Mouse (Mus musculus) heart, adult 18-20 months (tissue): ENCODE measurements around the gene Mamdc2. TPM values are rescaled to one million over a fixed set of nuclear protein-coding genes. Genes with fewer than 3 reads are reported as not detected.

ENCODE experiments used
- DNase-seq, 2 experiments: peaks; one replicate each; pipeline ENCODE4 v3.0.0; 2021 to 2022; ENCODE audit warnings: mixed read lengths in 1 of 2
- total RNA-seq, 2 experiments: library from RNA; stranded (reverse); gene quantifications; 2 replicates each; pipeline ENCODE4 v1.2.3; 2021

Gene Mamdc2
- total RNA-seq, 2 experiments from 2014 or later = 2.1 to 2.2 TPM

GRCm38 (mm10) chr19:23357253-23357652, 91.0 kb downstream of the Mamdc2 start:
- no peak for DNase-seq

- DNase-seq = peak in 1 of 2 experiments; percentile 22
Observed at GRCm38 (mm10) chr19:23354738-23355137, 93.5 kb downstream of the Mamdc2 start.

- peak; percentile 71 to 82 for DNase-seq
Observed at GRCm38 (mm10) chr19:23353881-23354401, 94.3 kb downstream of the Mamdc2 start.

- peak; percentile 22 to 33 for DNase-seq
Observed at GRCm38 (mm10) chr19:23353161-23353560, 95.1 kb downstream of the Mamdc2 start.

GRCm38 (mm10) chr19:23351808-23352491, 96.3 kb downstream of the Mamdc2 start:
- peak; percentile 55 to 64 for DNase-seq

GRCm38 (mm10) chr19:23349930-23350329, 98.3 kb downstream of the Mamdc2 start:
- no peak for DNase-seq

- DNase-seq = no peak
Observed at GRCm38 (mm10) chr19:23342782-23343181, 105.5 kb downstream of the Mamdc2 start.

- no peak for DNase-seq
Observed at GRCm38 (mm10) chr19:23332883-23333282, 115.4 kb downstream of the Mamdc2 start.

- no peak for DNase-seq
Observed at GRCm38 (mm10) chr19:23330842-23331241, 117.4 kb downstream of the Mamdc2 start.

GRCm38 (mm10) chr19:23329346-23329745, 118.9 kb downstream of the Mamdc2 start:
- no peak for DNase-seq

- DNase-seq = no peak
Observed at GRCm38 (mm10) chr19:23327056-23327640, 121.1 kb downstream of the Mamdc2 start.

- peak in 1 of 2 experiments; percentile 27 for DNase-seq
Observed at GRCm38 (mm10) chr19:23323107-23323506, 125.1 kb downstream of the Mamdc2 start.

GRCm38 (mm10) chr19:23317989-23318358, 130.3 kb downstream of the Mamdc2 start:
- no peak for DNase-seq

- DNase-seq = no peak
Observed at GRCm38 (mm10) chr19:23317295-23317988, 130.8 kb downstream of the Mamdc2 start.

GRCm38 (mm10) chr19:23316851-23317250, 131.4 kb downstream of the Mamdc2 start:
- no peak for DNase-seq

GRCm38 (mm10) chr19:23309979-23310378, 138.3 kb downstream of the Mamdc2 start:
- no peak for DNase-seq

GRCm38 (mm10) chr19:23306671-23307070, 141.6 kb downstream of the Mamdc2 start:
- DNase-seq = no peak

GRCm38 (mm10) chr19:23299987-23300386, 148.3 kb downstream of the Mamdc2 start:
- no peak for DNase-seq

- DNase-seq = no peak
Observed at GRCm38 (mm10) chr19:23298917-23299316, 149.3 kb downstream of the Mamdc2 start.

- no peak for DNase-seq
Observed at GRCm38 (mm10) chr19:23297191-23297590, 151.1 kb downstream of the Mamdc2 start.

GRCm38 (mm10) chr19:23289251-23289650, 159.0 kb downstream of the Mamdc2 start:
- DNase-seq = no peak

GRCm38 (mm10) chr19:23281911-23282660, 166.2 kb downstream of the Mamdc2 start:
- no peak for DNase-seq
